Mouse (Mus musculus) bone marrow, adult 2 months (tissue): ENCODE measurements around the gene Cd274.

Experiments used
- CTCF ChIP-seq: fragments of 200-500 bp; IDR thresholded peaks from 2 replicates; pipeline ENCODE4 v1.5.1; 2011; ENCODE audit warnings: low read length, control low read depth; ENCODE audit not compliant: control insufficient read depth, insufficient read depth
- POLR2A ChIP-seq: fragments of 200-500 bp; IDR thresholded peaks from 2 replicates; pipeline ENCODE4 v1.6.1; 2011; ENCODE audit warnings: low read depth, mild to moderate bottlenecking, control low read depth, low read length, borderline replicate concordance; ENCODE audit not compliant: control insufficient read depth

- TF ChIP-seq CTCF, result no peak
- no peak for TF ChIP-seq POLR2A
These were observed 26.1 kb downstream of the Cd274 start for GRCm38 (mm10) chr19:29393333-29393732.
